Mouse (Mus musculus) embryonic fibroblast, embryonic 13.5 days (primary cell): Measurements from ENCODE around the gene Cd300ld3. TPM values are rescaled to one million over a fixed set of nuclear protein-coding genes. Genes with fewer than 3 reads are reported as not detected.
A peak's percentile ranks its signal among the peaks of the same experiment; 100 is the strongest.

ENCODE experiments used
- H3K27ac ChIP-seq: 2 replicates; pipeline ENCODE4 v1.5.1; 2012; ENCODE audit warnings: low read length, control low read depth, inconsistent platforms; ENCODE audit not compliant: insufficient read depth
- H3K4me1 ChIP-seq: 2 replicates; pipeline ENCODE4 v1.6.1; 2011; ENCODE audit warnings: low read length; ENCODE audit not compliant: control insufficient read depth, insufficient read depth
- H3K4me3 ChIP-seq: 2 replicates; pipeline ENCODE4 v1.5.1; 2011; ENCODE audit warnings: mild to moderate bottlenecking, control low read depth, low read length; ENCODE audit not compliant: insufficient read depth
- CTCF ChIP-seq: IDR thresholded peaks from 2 replicates; pipeline ENCODE4 v1.5.1; 2011; ENCODE audit warnings: mild to moderate bottlenecking, control low read depth, low read length, moderate library complexity, borderline replicate concordance; ENCODE audit not compliant: insufficient read depth
- POLR2A ChIP-seq: IDR thresholded peaks from 2 replicates; pipeline ENCODE4 v1.6.1; 2011; ENCODE audit warnings: low read depth, mild to moderate bottlenecking, control low read depth, low read length, moderate library complexity
- polyA plus RNA-seq: library from polyadenylated mRNA; stranded (reverse); fragments of >200 nt; gene quantifications from 2 replicates; pipeline ENCODE4 v1.2.4, GENCODE M21; 2011; ENCODE audit warnings: low read depth; ENCODE audit not compliant: missing spikeins, insufficient read length

The Cd300ld3 gene
- 1.2 TPM in 1 of 2 replicates, not detected in the other for polyA plus RNA-seq

GRCm38 (mm10) chr11:115048259-115048658, at the start of gene Cd300ld3:
Gene Cd300ld3 (minus strand): TSS chr11:115048409.
- H3K4me3 ChIP-seq: no peak within 1 kb of the TSS

DNA sequence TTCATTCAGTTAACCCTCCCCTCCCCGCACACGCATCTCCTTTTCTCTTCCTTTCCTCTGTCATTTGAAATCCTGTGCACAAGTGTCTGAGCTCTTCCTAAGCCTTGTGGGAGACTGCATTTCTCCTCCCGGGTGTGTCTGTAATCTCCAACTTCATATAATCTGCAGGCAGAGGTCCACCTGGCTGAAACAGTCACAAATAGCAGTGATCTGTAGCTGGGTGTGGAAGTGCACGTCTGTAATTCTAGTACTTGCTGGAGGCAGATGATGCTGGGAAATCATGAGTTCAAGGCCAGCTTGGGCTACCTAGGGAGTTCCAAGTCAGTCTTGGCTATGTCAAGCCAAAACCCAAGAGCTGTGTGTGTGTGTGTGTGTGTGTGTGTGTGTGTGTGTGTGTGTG, 43.9 kb upstream of the Cd300ld3 start:
- TF ChIP-seq CTCF (no peak), POLR2A (no peak)
- Histone ChIP-seq H3K27ac (no peak overlapping the region), H3K4me3 (no peak overlapping the region), H3K4me1 (no peaks in the 10 kb centered on the region)

More at GRCm38 (mm10) chr11:115048259-115048658, at the start of gene Cd300ld3:
- no peak within 1 kb of the TSS for H3K27ac ChIP-seq
- TF ChIP-seq POLR2A (no peak), CTCF (no peak)
- H3K4me1 ChIP-seq: no peaks in the 10 kb centered on the region

DNA sequence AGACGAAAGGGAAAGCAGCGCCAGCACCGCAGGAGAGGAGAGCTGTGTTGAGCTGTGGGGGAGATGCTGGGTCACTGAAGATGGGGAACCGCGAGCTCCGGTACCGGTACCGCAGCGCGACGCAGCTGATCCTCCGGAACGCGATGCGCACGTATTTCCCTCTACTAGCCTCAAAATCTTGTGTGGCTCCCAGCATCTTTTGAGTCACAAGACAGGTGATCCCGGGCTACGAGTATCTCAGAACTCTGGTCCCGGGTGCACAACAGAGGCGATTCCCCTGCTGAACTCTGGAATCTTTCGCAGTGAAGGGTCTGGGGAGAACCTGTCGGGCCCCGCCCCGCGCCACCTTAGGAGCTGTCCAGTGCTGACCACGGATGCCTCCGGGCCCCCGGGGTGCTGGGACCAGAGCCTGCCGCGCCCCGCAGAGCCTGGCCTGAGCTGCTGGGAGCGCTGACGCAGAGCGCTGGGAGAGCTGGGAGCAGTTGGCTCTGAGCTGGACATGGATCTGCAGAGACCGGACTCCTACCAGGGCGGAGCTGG, 43.2 kb upstream of the Cd300ld3 start, which contains the start of gene Rab37:
Rab37 (plus strand) TSS at position 70 of the 540 bp plus-strand sequence.
- Histone ChIP-seq H3K4me1 (no peaks in the 10 kb centered on the region), H3K4me3 (no peak within 1 kb of the TSS), H3K27ac (no peak within 1 kb of the TSS)
- TF ChIP-seq POLR2A (no peak), CTCF (no peak)

- Histone ChIP-seq H3K4me1 (no peaks in the 10 kb centered on the region), H3K27ac (no peak overlapping the region), H3K4me3 (no peak overlapping the region)
- TF ChIP-seq CTCF: peak; percentile 30; the same call in 1 of the 2 replicates
- no peak for TF ChIP-seq POLR2A
Measured at GRCm38 (mm10) chr11:115089853-115090252, 41.6 kb upstream of the Cd300ld3 start.

DNA sequence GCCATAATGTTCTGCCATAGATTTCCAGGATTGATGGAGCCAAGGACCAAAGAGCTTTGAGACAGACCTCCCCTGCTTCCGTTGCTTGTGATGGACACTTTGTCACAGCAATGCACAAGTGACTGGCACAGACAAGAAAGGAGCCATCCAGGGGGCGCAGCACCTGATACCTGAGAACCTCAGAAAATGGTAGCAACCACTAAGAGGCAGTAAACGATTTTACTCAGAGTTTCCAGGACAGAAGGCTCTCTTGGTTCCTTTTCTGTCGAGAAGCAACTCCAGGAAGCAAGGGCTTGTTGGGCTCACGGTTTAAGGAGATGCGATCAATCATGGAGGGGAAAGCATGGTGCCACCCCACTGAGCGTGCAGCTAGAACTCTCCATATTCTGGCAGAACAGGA, 38.0 kb upstream of the Cd300ld3 start:
- no peaks in the 10 kb centered on the region for H3K4me1 ChIP-seq
- no peak for TF ChIP-seq CTCF
- TF ChIP-seq POLR2A: no peak
- H3K4me3 ChIP-seq: no peak overlapping the region
- H3K27ac ChIP-seq: no peak overlapping the region

- no peak for TF ChIP-seq POLR2A
- TF ChIP-seq CTCF: no peak
- Histone ChIP-seq H3K27ac (no peak overlapping the region), H3K4me3 (no peak overlapping the region), H3K4me1 (no peaks in the 10 kb centered on the region)
Measured at GRCm38 (mm10) chr11:115085064-115085463, 36.9 kb upstream of the Cd300ld3 start.

DNA sequence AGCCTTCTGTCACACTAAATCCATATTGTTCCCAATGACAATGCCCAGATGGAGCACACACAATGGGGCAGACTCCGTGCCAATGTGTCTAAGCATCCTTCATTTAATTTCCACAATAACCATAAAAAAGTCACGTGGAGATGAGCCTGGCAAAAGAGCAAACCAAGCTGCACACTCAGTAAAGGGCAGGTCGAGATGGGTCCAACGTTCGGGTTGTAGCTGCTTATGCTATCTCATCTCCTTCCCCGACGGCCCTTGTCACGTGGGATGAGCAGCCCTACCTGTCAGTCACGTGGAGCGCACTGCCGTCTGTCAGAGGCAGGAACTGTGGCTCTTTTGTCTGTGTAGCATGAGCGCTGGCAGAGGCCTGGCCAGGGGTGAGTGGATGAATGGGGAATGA, 36.4 kb upstream of the Cd300ld3 start:
- TF ChIP-seq POLR2A: no peak
- TF ChIP-seq CTCF: no peak
- no peak overlapping the region for H3K4me3 ChIP-seq
- no peaks in the 10 kb centered on the region for H3K4me1 ChIP-seq
- H3K27ac ChIP-seq: no peak overlapping the region

DNA sequence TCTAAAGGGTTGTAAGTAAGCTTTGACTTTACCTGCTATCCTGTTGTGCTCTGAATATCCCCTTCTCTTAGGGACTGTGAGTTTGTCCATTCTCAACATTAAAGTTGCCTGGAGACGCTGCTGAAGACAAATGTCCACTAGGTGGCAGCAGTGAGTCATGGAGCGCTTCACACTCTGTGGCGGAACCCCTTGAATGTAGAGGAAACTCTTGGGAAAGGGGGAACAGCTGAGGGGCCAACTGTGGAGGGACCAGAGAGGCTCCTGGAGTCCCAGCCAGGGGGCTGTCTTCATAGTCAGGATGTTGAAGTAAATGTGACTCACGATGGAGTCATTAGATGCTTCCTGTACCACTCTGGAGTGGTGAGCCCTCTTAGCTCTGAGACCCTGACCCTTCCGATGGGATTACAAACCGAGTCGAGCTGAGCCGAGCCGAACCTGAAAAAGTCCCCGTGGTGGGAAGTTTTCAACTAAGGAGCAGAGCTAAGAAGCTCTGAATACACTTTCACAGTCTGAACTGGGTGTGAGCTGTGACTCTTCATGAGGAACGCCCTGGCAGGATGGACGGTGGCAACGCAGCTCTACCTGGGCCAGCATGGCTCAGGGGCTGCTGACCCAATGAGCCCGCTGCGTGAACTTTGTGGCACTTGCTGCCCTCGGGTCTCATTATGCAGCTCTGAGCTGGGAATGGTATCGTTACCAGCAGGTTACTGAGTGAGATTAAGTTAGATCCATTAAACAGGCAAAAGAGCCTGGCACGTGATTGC, 35.3 kb upstream of the Cd300ld3 start:
- H3K4me3 ChIP-seq: no peak overlapping the region
- TF ChIP-seq CTCF (peak; percentile 71; the same call in 1 of the 2 replicates), POLR2A (no peak)

DNA sequence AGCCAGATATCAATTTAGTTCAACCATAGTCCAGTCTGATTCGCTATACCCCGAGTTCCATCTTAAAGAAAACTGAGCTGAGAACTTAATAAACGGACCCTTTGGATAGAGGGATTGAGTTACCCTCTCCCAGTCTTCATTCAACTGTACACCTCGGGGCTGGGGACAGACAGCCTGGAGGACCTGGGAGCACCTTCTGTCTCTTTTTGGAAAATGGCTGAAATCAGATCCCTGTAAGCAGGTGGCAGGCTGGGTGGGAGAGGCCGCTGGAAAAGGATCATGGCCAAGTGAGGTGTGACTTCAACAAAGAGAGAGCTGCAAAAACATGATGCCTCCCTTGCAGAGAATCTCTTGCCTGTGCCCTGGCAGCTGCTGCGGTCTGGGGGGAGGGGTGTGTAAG, 34.0 kb upstream of the Cd300ld3 start:
- no peak overlapping the region for H3K4me3 ChIP-seq
- H3K27ac ChIP-seq: no peak overlapping the region
- TF ChIP-seq CTCF (no peak), POLR2A (no peak)
- no peaks in the 10 kb centered on the region for H3K4me1 ChIP-seq

More for the DNA sequence above, 35.3 kb upstream of the Cd300ld3 start:
- Histone ChIP-seq H3K4me1 (no peaks in the 10 kb centered on the region), H3K27ac (no peak overlapping the region)

DNA sequence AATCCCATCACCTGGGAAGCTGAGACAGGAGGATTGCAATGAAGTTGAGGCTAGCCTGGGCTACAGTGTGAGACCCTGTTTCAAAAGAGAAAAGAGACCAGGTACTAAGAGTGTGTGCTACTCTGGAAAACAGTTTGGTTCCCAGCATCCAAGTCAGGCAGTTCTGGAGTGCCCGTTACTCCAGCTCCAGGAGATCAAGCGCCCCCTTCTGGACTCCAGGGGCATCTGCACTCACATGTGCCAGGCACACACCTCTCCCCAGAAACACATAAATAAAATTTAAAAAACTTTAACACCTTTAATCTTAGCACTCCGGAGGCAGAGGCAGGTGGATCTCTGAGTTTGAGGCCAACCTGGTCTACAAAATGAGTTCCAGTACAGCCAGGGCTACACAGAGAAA, 33.2 kb upstream of the Cd300ld3 start:
- Histone ChIP-seq H3K4me1 (no peaks in the 10 kb centered on the region), H3K4me3 (no peak overlapping the region), H3K27ac (no peak overlapping the region)
- no peak for TF ChIP-seq POLR2A
- TF ChIP-seq CTCF: no peak
